Mouse (Mus musculus): Measurements from ENCODE around the gene Traf1. TPM values are rescaled to one million over a fixed set of nuclear protein-coding genes. Genes with fewer than 3 reads are reported as not detected.

Gene Traf1
- 450 TPM for polyA plus RNA-seq (2017; shearing (Covaris generic))

DNA sequence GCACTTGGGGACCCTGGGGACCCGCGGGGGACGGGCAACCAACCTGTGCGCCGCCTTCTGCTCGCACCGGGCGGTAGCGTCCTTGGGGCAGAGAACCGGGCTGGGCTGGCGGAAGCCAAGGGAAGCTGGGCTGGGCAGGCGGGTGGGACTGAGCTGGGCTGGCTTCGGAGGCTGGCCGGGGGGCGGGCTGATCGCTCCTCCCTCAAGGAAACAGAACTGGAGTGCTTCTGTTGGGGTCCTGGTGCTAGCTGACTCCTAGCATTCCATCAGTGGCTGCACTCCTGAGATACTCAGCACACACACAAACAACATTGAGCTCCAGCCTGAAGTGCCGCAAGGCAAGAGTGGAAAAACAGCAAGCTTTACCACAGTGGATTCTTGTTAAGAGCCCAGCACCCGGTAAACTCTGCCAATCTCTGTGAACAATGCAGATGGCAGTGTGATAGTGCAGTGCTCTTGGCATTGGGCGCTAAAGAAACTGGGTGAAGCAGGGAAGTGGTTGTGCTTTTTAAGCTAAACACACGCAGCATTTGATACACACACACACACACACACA is at the start of gene Traf1:
Gene Traf1, minus strand, starts transcription at position 292 of the 556 bp plus-strand sequence.

GRCm38 (mm10) chr2:34913218-34914068 is 48.1 kb downstream of the Traf1 start, which contains the start of gene Phf19:
Gene Phf19 (minus strand): TSS chr2:34914026.

Other genes with a start within 250 kb of the Traf1 start
- 93.4 TPM for gene Gapvd1, start 206.5 kb downstream of the Traf1 start, polyA plus RNA-seq (2017; shearing (Covaris generic))
- gene Hspa5, start 189.8 kb downstream of the Traf1 start, polyA plus RNA-seq (2017; shearing (Covaris generic)), result 557 TPM
- 49.0 TPM for gene Rabepk, start 161.9 kb downstream of the Traf1 start, polyA plus RNA-seq (2017; shearing (Covaris generic))
- gene Fbxw2, start 135.5 kb downstream of the Traf1 start, polyA plus RNA-seq (2017; shearing (Covaris generic)), result 65.6 TPM
- not detected for gene Gm34653, start 128.8 kb downstream of the Traf1 start, polyA plus RNA-seq (2017; shearing (Covaris generic))
- not detected for gene Cutal, start 87.4 kb downstream of the Traf1 start, polyA plus RNA-seq (2017; shearing (Covaris generic))
- gene Psmd5, start 86.8 kb downstream of the Traf1 start, polyA plus RNA-seq (2017; shearing (Covaris generic)), result 52.0 TPM
- 1.1 TPM for gene Phf19, start 47.7 kb downstream of the Traf1 start, polyA plus RNA-seq (2017; shearing (Covaris generic))
- 0.77 TPM for gene Hc, start 99.7 kb upstream of the Traf1 start, polyA plus RNA-seq (2017; shearing (Covaris generic))
- 3.1 TPM for gene AI182371, start 139.8 kb upstream of the Traf1 start, polyA plus RNA-seq (2017; shearing (Covaris generic))
- gene Cntrl, start 147.7 kb upstream of the Traf1 start, polyA plus RNA-seq (2017; shearing (Covaris generic)), result 144 TPM
- 107 TPM for gene Rab14, start 239.3 kb upstream of the Traf1 start, polyA plus RNA-seq (2017; shearing (Covaris generic))